Mouse (Mus musculus) hindbrain, embryonic 14.5 days (tissue): ENCODE measurements at regions not wholly inside any gene's neighbourhood (a gene's known extent, or its start where the extent isn't known, plus 50 kb on each side); places are given as distances from the start of the nearest gene placed in this dataset.

Experiments
- ATAC-seq: fragments of 200-750 bp; cut with Nextera tagmentation; 2 replicates; pipeline ENCODE4 v1.8.0; 2017; ENCODE audit warnings: moderate number of reproducible peaks, mild to moderate bottlenecking, moderate TSS enrichment, moderate library complexity; ENCODE audit not compliant: low FRiP score
- DNase-seq: peaks from one replicate; pipeline ENCODE4 v3.0.0-alpha.2; 2015; ENCODE audit warnings: low spot score
- H3K27ac ChIP-seq: fragments of 300-500 bp; sonication (generic); 2 replicates; pipeline ENCODE4 v1.5.1; 2014; ENCODE audit warnings: mild to moderate bottlenecking, moderate library complexity
- H3K27me3 ChIP-seq: fragments of 300-500 bp; sonication (generic); 2 replicates; pipeline ENCODE4 v1.6.1; 2014; ENCODE audit warnings: mild to moderate bottlenecking, low read length, mixed read lengths; ENCODE audit not compliant: control insufficient read depth, insufficient read depth
- H3K36me3 ChIP-seq: fragments of 300-500 bp; sonication (generic); replicated peaks from 2 replicates; pipeline ENCODE4 v1.6.1; 2014; ENCODE audit not compliant: control insufficient read depth, insufficient read depth
- H3K4me1 ChIP-seq: fragments of 300-500 bp; sonication (generic); replicated peaks from 2 replicates; pipeline ENCODE4 v1.6.1; 2014; ENCODE audit warnings: antibody characterized with exemption, low read length, mixed read lengths; ENCODE audit not compliant: control insufficient read depth, insufficient read depth
- H3K4me2 ChIP-seq: fragments of 300-500 bp; sonication (generic); replicated peaks from 2 replicates; pipeline ENCODE4 v1.6.1; 2014; ENCODE audit warnings: mild to moderate bottlenecking, moderate library complexity
- H3K4me3 ChIP-seq: fragments of 300-500 bp; sonication (generic); replicated peaks from 2 replicates; pipeline ENCODE4 v1.5.1; 2014; ENCODE audit warnings: mild to moderate bottlenecking, low read length
- H3K9ac ChIP-seq: fragments of 300-500 bp; sonication (generic); 2 replicates; pipeline ENCODE4 v1.6.1; 2014
- H3K9me3 ChIP-seq: fragments of 300-500 bp; sonication (generic); 2 replicates; pipeline ENCODE4 v1.6.1; 2016; ENCODE audit warnings: low read length; ENCODE audit not compliant: control insufficient read depth
- WGBS: fragments of 180-500 bp; shearing (Covaris S2); extraction: QIAGEN DNeasy Blood & Tissue Kit; methylation state at CpG from one replicate; pipeline ENCODE4 v1.1.7; 2014; 5-methylcytosine and 5-hydroxymethylcytosine counted together

DNA sequence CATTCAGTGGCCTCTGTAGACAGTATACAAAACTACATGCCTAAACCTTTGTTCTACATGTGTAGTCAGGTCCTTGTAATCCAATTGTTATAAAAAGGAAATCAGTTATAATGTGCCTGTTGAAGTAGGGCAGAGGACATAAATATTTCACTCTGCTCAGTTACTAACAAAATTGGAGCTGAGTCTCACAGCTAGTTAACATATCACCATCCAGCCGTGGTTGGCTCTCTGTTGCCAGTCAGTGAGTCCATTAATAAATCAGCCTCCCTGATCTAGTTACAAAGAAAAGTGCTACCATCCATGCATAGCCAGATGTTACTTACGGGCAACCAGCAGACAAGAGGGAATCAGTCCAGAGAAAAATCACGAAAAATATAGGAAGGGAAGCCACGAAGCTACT is 382.8 kb downstream of the Adamts20 start:
- no peak for ATAC-seq
- H3K27ac ChIP-seq, result no peak overlapping the region
- 77% methylated on average over 4 of the region's 4 CpGs for WGBS

DNA sequence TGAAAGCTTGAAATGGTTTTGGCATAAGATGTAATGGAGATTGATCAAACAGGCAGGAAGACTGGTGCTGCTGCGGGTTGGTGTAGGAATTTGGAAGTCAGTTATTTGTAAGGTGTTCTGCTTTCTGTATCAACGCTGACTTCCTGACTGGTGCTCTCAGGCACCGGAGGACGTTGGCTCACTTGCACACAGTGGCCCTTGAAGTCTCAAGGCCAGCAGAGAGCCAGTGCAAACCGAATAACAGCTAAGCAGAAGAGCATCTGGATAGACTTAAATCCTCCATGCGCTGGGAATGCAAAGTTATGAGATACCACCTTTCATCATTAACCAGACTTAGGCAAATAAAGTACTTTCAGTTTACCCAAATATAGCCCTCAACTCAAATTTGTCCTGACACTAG is 388.2 kb downstream of the Adamts20 start:
- Histone ChIP-seq H3K4me3 (no peak overlapping the region), H3K9ac (no peak overlapping the region), H3K27me3 (no peaks in the 10 kb centered on the region), H3K4me2 (no peak overlapping the region), H3K4me1 (no peaks in the 10 kb centered on the region), H3K9me3 (no peaks in the 10 kb centered on the region), H3K27ac (no peak overlapping the region), H3K36me3 (no peaks in the 10 kb centered on the region)
- DNase-seq (no peak), ATAC-seq (no peak)
- WGBS, result 87% methylated on average over 6 of the region's 6 CpGs

More for the DNA sequence above, 382.8 kb downstream of the Adamts20 start:
- no peak for DNase-seq
- no peaks in the 10 kb centered on the region for H3K4me1 ChIP-seq
- no peaks in the 10 kb centered on the region for H3K27me3 ChIP-seq
- H3K4me3 ChIP-seq, result no peak overlapping the region
- no peak overlapping the region for H3K4me2 ChIP-seq
- H3K9ac ChIP-seq, result no peak overlapping the region
- H3K36me3 ChIP-seq, result no peaks in the 10 kb centered on the region
- 0 out of 2 replicates have a peak, but pooled peaks cover 8% of the 10 kb centered on the region for H3K9me3 ChIP-seq

DNA sequence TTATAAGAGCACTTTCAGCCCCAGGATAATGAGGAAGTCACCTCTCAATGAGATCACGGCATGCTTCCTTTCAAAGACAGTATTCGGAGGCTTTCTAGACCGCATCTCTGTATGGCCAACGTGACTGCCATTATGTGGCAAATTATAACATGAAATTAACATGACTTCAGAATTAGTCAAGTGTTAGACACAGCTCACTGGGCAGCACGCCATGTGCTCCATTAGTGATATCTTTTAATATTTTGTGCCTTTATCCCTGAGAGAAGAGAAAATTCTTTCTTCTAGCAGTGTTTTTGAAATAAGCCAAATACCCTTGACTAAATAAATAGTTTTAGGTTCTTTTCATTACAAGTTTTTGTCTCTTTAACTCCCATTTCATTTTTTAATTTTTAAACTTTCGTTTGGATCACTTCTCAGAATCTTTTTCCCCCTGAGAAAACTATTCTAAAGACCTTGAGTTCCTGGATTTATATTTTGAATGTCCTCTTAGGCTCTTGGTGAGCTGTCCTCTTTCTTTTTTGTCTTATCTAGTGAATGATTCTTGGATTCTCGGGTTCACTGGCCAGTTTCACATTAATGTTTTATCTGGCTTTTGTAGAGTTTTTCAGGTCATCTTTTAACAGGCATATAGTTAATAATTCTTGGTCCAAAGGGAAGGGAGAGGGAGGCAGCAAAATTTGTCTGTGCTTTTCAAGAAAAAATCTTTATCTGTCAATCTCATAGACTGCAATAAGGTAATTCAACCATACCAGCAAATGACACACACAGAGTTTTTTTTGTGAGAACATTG is 390.9 kb downstream of the Adamts20 start:
- no peak overlapping the region for H3K4me3 ChIP-seq
- no peak overlapping the region for H3K27ac ChIP-seq
- no peaks in the 10 kb centered on the region for H3K27me3 ChIP-seq
- H3K36me3 ChIP-seq, result no peaks in the 10 kb centered on the region
- ATAC-seq (no peak), DNase-seq (no peak)
- H3K9ac ChIP-seq, result no peak overlapping the region
- WGBS, result 68% methylated on average over 7 of the region's 7 CpGs
- no peaks in the 10 kb centered on the region for H3K9me3 ChIP-seq
- no peak overlapping the region for H3K4me2 ChIP-seq
- H3K4me1 ChIP-seq, result no peaks in the 10 kb centered on the region

DNA sequence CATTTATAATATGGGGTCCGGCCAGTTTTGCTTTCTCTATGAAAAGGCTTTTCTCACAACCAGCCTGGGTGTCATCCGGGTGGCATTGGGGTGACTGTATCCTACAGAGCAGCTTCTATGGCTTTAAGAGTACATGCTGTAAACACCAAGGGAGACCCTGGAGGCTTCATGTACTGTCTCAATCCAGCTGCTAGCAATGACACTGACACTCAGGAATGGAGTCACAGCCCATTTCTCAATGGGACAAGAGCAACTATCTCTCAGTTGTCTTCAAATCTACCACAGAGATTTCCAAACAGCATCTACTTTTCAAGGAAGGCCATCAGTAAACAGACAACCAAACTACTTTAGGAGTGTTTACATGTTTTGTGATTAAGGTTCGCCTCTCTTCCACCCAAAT is 397.5 kb downstream of the Adamts20 start:
- no peak overlapping the region for H3K4me3 ChIP-seq
- H3K4me1 ChIP-seq, result no peaks in the 10 kb centered on the region
- H3K4me2 ChIP-seq, result no peak overlapping the region
- ATAC-seq, result no peak
- no peak for DNase-seq
- no peaks in the 10 kb centered on the region for H3K36me3 ChIP-seq
- 91% methylated on average over 3 of the region's 3 CpGs for WGBS
- no peaks in the 10 kb centered on the region for H3K27me3 ChIP-seq
- no peak overlapping the region for H3K9ac ChIP-seq
- no peak overlapping the region for H3K27ac ChIP-seq
- no peaks in the 10 kb centered on the region for H3K9me3 ChIP-seq

DNA sequence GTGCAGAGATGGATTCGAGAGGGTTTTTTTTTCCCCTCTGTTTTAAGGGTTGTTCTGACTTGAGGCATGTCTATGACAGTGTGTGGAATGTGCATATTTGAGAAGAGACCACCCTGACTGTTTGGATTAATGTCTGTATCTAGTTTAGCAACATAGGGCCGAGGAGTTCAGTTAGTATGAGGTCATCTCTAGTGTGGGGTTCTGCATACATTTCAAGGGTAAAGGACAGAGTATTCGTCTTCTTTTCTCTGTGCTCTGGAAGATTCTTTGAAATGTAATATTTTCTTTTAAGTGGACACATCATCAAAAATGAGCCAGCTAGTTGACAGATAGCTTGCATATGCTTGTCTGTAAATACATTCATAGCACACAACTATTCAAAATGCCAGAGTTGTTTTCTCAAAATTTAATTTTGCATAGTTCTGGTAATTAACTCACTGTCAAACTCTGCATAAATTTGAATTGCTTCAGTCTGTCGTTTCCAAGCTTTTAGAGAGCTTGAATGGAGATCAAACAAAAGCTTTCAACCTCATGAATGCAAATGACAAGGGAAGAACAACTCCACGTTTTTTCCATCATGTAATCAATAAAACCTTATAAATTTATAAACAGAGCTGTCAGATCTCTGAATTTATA is 415.5 kb downstream of the Adamts20 start:
- Histone ChIP-seq H3K27ac (no peak overlapping the region), H3K27me3 (no peaks in the 10 kb centered on the region), H3K9me3 (no peaks in the 10 kb centered on the region), H3K4me2 (no peak overlapping the region), H3K36me3 (no peaks in the 10 kb centered on the region), H3K4me3 (no peak overlapping the region), H3K9ac (no peak overlapping the region), H3K4me1 (0 out of 2 replicates have a peak, but pooled peaks cover 4% of the 10 kb centered on the region)
- DNase-seq (no peak), ATAC-seq (no peak)
- 35% methylated on average over 5 of the region's 5 CpGs for WGBS

DNA sequence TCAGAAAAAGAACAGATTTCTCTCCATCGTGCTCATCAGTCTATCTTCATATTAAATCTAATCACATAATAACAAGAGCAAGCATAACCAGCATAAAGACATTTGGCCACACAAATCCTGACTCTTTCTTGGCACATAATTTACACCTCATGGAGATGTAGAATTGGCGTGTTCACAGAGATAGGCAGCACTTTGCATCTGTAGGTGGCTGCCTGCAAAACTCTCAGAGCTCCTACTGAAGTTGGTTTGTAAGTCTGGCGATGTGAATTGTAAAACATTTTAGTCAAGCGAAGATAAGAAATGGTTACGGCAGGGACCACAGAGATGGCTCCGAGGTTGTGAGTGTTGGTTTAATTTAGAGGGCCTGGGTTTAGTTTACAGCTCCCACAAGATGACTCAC is 419.0 kb downstream of the Adamts20 start:
- WGBS, result 96% methylated on average over 6 of the region's 6 CpGs
- Histone ChIP-seq H3K4me1 (0 out of 2 replicates have a peak, but pooled peaks cover 4% of the 10 kb centered on the region), H3K36me3 (no peaks in the 10 kb centered on the region), H3K9me3 (peaks cover 9% of the 10 kb centered on the region; the same call in 1 of the 2 replicates), H3K4me3 (no peak overlapping the region), H3K27ac (no peak overlapping the region), H3K9ac (no peak overlapping the region), H3K4me2 (no peak overlapping the region), H3K27me3 (no peaks in the 10 kb centered on the region)
- ATAC-seq (no peak), DNase-seq (no peak)

DNA sequence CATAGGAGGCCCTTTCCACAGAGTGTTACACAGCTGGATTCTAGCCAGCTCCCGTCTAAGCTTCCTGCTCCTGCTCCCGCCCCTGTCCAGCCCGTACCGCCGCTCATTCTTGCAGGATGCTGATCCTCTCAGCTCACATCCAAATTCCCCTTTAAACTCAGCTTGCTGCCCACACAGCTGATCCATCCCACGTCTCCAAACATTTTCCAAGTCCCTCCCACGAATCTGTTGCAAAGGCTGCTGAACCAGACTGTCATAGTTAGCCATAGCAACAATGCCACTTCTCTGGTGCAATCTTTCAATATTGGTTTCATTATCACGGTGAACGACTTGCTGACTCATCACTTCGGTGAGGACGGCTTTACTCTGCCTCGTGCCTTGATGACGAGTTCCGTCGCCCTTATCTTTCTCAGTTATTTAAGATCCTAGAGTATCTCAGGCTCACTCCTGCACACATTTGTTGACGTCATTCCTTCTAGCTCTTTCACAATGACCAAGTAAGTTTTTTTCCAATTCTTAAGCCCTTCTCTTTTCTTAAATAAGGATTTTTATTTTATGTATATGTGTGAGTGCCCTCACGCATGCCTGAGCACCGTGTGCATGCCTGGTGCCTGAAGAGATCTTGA is 420.0 kb downstream of the Adamts20 start:
- Histone ChIP-seq H3K36me3 (no peaks in the 10 kb centered on the region), H3K4me1 (0 out of 2 replicates have a peak, but pooled peaks cover 4% of the 10 kb centered on the region), H3K27ac (no peak overlapping the region), H3K4me2 (no peak overlapping the region), H3K27me3 (no peaks in the 10 kb centered on the region), H3K9ac (no peak overlapping the region), H3K9me3 (peaks cover 9% of the 10 kb centered on the region; the same call in 1 of the 2 replicates), H3K4me3 (no peak overlapping the region)
- 80% methylated on average over 18 of the region's 18 CpGs for WGBS
- ATAC-seq, result no peak
- no peak for DNase-seq

DNA sequence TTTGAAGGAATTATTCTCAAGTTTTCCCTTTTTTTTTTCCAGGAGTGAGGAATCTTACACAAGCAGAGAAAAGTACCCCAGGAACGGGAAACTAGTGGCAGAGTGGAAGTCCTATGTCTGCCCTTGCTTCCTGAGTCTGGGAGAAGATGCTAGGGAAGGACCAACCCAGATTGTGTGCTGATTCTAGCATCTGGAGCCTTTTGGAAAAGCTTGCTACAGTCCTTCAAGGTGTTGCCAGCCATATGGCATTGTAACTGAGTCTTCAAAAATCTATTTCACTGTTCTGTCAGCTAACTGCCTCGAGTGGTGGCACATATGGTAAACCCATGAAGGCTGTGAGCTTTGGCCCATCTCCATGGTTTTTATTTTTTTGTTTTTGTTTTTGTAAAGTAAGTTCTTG is 432.3 kb downstream of the Adamts20 start:
- WGBS, result 73% methylated on average over 2 of the region's 2 CpGs
- Histone ChIP-seq H3K27me3 (no peaks in the 10 kb centered on the region), H3K4me2 (no peak overlapping the region), H3K4me1 (no peaks in the 10 kb centered on the region), H3K4me3 (no peak overlapping the region), H3K27ac (no peak overlapping the region), H3K9me3 (0 out of 2 replicates have a peak, but pooled peaks cover 3% of the 10 kb centered on the region), H3K36me3 (no peaks in the 10 kb centered on the region), H3K9ac (no peak overlapping the region)
- no peak for ATAC-seq
- DNase-seq, result no peak

DNA sequence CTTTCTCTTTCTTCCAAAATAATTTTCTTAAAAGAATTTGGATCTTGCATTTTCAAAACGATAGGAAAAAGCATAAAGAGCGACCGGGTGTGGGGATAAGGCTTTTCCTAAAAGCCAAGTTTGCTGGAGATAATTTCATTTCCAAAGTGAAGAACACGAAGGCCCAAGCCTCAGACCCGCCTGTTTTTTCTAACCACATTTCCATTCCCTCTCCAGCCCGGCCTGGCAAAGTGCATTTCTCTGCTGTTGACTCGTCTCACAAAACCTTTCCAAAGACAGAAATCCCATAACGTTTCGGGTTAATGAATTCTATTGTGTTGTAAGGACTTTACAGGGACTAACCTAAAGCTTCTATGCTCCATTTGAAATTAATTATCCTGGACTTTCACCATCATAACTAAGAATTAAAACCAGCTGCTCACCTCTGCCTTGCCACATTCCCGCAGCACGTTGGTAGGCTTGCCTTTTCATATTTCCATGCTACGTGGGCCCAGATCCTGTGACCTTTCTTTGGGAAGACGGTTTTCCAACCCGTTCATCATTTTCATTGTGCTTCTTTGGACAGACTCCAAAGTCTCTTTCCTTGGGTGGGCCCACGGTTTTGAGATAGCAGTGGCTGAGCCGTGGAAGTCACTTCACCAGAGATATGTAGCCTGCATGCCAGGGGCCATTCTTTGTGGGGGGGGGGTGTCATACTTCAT is 430.5 kb upstream of the Prickle1 start:
- H3K27ac ChIP-seq, result no peak overlapping the region
- no peaks in the 10 kb centered on the region for H3K36me3 ChIP-seq
- ATAC-seq, result no peak
- H3K9ac ChIP-seq, result no peak overlapping the region
- peaks cover 10% of the 10 kb centered on the region; the same call in 1 of the 2 replicates for H3K4me1 ChIP-seq
- 57% methylated on average over 16 of the region's 16 CpGs for WGBS
- H3K4me3 ChIP-seq, result no peak overlapping the region
- 0 out of 2 replicates have a peak, but pooled peaks cover 3% of the 10 kb centered on the region for H3K9me3 ChIP-seq
- no peaks in the 10 kb centered on the region for H3K27me3 ChIP-seq
- H3K4me2 ChIP-seq, result no peak overlapping the region
- DNase-seq, result no peak
